Mouse (Mus musculus): ENCODE results near the gene Tnxb.
"Not testable (repeated sequence)": the region's sequence is repeated elsewhere in the genome, so short reads cannot be mapped to it uniquely, and the experiment has no call there.

The Tnxb gene

DNA sequence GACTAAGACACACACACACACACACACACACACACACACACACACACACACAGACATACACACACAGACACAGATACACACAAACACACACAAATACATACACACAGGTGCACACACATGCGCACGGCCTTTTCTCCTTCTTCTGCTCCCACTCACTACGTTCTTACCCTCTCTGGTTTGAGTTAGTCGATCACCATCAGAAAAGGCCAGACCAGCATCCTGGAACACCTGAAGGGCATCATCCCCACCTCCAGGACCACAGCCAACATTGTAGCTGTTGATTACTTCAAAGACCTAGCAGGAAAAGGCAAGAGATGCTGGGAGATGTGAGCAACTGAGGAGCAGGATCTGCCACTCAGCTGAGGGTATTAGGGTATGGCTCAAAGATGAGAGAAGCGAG lies 67.1 kb downstream of the Tnxb start:
- DNase-seq (ENCODE audit: low spot score), result not testable (repeated sequence)

DNA sequence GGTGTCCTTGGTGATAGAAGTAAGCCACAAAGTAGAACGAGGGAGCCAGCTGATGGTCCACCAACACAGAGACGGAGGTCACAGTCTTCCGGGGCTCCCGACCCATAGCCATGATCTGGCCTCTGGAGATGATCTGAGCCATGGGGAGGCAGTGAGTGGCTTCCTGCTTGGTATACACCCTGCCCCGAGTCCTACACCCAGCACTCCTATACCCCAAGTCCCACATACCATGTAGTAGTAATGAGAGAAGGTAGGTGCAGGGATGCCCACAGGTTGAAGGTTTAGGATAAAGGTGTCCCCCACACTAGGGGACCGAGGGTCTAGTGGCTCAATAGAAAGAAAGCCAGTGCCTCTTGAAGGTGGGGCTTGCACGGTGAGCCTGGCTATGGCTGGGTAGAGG lies 69.4 kb downstream of the Tnxb start:
- not testable (repeated sequence) for DNase-seq (ENCODE audit: low spot score)

DNA sequence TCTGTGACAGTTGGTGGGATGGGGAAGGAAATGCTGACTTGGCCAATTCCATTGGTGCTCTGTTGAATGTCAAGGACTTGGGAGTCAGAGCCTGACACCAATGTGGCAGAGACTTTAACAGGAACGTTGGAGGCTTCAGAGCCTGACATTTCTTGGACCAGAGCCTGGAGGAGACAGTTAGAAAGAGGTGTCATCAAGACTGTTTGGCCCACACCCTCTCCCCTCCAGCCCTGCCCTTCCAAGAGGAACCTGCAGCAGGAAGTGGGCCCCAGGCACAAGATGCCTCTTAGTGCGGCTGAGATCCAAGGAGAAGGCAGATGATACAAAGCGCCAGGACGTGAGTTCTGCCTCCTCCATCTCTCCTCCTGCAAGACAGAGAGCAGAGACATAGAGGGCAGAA lies 69.9 kb downstream of the Tnxb start:
- DNase-seq (ENCODE audit: low spot score), result no peak

DNA sequence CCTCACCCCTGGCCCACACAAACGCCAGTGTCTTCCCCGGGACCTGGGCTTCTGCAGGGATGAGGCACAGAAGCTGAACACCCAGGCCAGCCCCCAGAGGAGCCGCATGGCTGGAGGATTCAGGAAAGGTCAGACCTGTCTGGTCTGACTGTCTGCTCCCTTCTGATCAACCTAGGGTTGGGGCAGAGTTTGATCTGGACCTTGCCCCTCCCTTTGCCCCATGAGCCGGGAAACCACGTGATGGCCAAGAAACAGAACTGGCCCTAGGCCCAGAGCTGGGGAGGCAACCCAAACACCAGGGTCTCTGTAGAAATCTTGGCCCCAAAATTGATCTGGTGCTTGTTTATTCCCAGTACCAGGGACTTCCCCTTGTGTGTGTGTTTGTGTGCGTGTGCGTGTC lies 73.4 kb downstream of the Tnxb start, which contains the start of gene C4b:
C4b (minus strand) TSS at position 164 of the 400 bp plus-strand sequence.
- DNase-seq (ENCODE audit: low spot score), result peak; percentile 66

DNA sequence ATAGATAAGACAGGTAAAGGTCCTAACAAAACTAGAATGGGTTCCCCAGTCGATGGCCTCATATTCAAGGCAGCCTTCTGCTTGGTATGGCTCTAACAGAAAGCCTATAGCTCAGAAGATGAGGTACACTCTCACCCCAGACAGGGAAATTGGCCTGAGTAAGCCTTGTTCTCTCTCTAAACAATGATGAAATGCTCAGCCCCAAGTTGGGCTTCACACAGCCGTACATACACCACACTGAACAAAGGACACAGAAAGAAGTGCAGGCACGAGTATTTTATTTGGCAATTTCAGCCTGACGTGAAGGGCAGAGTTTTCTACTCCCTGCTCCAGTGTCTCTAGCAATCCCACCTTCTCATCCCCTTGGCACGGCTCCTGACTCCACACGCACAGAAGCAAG lies 73.9 kb downstream of the Tnxb start:
- DNase-seq (ENCODE audit: low spot score), result no peak

DNA sequence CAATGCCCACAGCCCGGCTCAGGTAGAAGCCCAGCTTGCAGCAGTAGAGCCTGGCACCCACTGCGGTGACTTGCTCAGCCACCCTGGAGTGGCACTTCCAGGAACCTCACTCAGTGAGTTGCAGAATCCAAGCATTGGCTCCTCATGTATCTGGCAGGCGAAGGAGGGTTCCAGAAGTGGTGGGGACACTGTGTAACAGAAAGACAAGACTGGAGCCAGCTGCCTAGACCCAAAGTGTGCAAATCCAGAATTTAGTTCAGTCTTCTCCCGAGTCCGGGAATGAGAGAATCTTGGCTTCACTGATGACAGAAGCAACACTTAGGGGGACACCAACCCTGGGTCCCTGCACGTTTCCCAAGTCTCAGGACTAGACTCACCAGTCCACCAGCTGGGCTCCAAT lies 74.3 kb downstream of the Tnxb start:
- not testable (repeated sequence) for DNase-seq (ENCODE audit: low spot score)

DNA sequence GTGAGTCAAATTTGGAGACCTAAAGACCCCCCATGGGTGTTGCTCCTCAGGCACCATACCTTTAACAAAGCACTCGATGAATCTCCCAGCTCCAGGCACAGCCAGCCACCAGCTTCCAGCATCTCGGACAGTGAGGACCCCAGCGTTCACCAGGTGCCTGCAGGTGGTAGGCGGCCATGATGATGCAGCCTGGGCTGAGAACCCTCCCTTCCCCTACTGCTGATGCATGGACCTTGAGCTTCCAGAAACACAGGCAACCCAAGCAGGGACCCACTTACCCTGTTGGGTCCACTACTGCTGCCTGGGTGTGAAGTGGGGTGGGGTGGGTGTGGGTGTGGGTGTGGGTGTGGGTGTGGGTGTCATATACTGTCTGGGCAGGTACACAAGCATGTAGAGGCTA lies 74.8 kb downstream of the Tnxb start:
- not testable (repeated sequence) for DNase-seq (ENCODE audit: low spot score)

DNA sequence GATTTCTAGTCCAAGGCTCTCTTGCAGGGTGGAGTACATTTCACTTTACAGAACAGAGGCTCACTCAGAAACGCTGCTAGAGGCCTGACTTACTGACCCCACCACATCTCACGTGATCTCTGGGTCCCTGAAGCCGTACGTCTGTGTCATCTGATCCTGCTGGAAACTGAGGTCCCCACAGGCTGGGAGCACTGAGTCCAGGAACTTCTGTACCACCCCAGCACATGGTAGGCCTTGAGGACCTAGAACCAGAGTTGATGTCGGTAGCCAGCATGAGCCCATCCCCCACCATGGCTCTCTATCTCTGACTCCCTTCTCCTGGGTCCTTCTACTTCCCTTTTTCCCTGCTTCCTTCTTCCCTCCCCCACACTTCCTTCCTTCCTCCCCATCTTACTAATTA lies 76.2 kb downstream of the Tnxb start:
- no peak for DNase-seq (ENCODE audit: low spot score)

DNA sequence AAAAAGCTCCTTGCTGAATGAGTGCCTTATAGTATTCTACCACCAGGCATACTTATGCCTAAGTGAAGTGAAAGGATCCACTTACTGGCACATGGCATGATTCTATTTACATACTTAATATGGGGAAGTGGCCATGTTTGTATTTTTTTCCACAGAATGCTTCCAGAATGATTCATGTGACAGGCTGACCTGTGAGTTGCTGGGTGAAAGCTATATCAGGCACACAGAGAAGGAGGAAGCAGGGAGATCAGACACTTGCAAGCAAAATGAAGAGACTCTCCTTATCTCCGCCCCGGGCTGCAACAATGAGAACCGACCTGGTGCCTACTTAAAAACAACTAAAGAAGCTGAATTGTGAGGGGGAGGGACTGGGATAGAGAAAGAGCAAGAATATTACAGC lies 91.1 kb downstream of the Tnxb start:
- DNase-seq (ENCODE audit: low spot score), result no peak

Measured in layer of hippocampus, adult 11-12 months (tissue).